Mouse (Mus musculus) brain, embryonic 14.5 days (tissue): Measurements from ENCODE around the gene Dpf3. TPM values are rescaled to one million over a fixed set of nuclear protein-coding genes. Genes with fewer than 3 reads are reported as not detected.
A peak's percentile ranks its signal among the peaks of the same experiment; 100 is the strongest.

Experiments
- DNase-seq: peaks from one replicate; pipeline ENCODE4 v3.0.0-alpha.2; 2011; ENCODE audit warnings: low read depth
- CTCF ChIP-seq: fragments of 200-500 bp; IDR thresholded peaks from 2 replicates; pipeline ENCODE4 v1.5.1; 2012; ENCODE audit warnings: inconsistent platforms, mild to moderate bottlenecking, moderate library complexity, borderline replicate concordance; ENCODE audit not compliant: insufficient read depth, insufficient read length; ENCODE audit errors: extremely low read depth
- POLR2A ChIP-seq: fragments of 200-500 bp; IDR thresholded peaks from 2 replicates; pipeline ENCODE4 v1.6.1; 2012; ENCODE audit warnings: mild to moderate bottlenecking, inconsistent platforms, borderline replicate concordance; ENCODE audit not compliant: poor library complexity, insufficient read depth, insufficient read length, severe bottlenecking; ENCODE audit errors: extremely low read depth
- polyA plus RNA-seq: library from polyadenylated mRNA; depleted of rRNA; stranded (reverse); fragments of >200 nt; gene quantifications from 2 replicates; pipeline ENCODE4 v1.2.3, GENCODE M21; 2012; rRNA removed

Gene Dpf3
- polyA plus RNA-seq, 1 experiment = 20.9 TPM

GRCm38 (mm10) chr12:83178770-83179169 lies 308.7 kb downstream of the Dpf3 start:
- DNase-seq = peak; percentile 37
- TF ChIP-seq POLR2A (no peak), CTCF (no peak)

GRCm38 (mm10) chr12:83169495-83170209 lies 317.9 kb downstream of the Dpf3 start:
- TF ChIP-seq CTCF (no peak), POLR2A (no peak)
- peak; percentile 59 for DNase-seq

GRCm38 (mm10) chr12:83168310-83168709 lies 319.2 kb downstream of the Dpf3 start:
- no peak for DNase-seq
- TF ChIP-seq POLR2A = no peak
- no peak for TF ChIP-seq CTCF

- no peak for TF ChIP-seq CTCF
- no peak for TF ChIP-seq POLR2A
- no peak for DNase-seq
These were observed 322.5 kb downstream of the Dpf3 start for GRCm38 (mm10) chr12:83165058-83165457.

Other genes with a start within 250 kb of the Dpf3 start
- gene Dcaf4, start 32.8 kb upstream of the Dpf3 start, polyA plus RNA-seq = 51.2 and 57.4 TPM in 2 replicates
- gene Zfyve1, start 109.5 kb upstream of the Dpf3 start, polyA plus RNA-seq = 49.4 and 54.1 TPM in 2 replicates
- 133 and 166 TPM in 2 replicates for gene Rbm25, start 143.5 kb upstream of the Dpf3 start, polyA plus RNA-seq
- 25.4 and 53.0 TPM in 2 replicates for gene Psen1, start 200.4 kb upstream of the Dpf3 start, polyA plus RNA-seq